Mouse (Mus musculus): Measurements from ENCODE around the gene Ripply2. TPM values are rescaled to one million over a fixed set of nuclear protein-coding genes. Genes with fewer than 3 reads are reported as not detected.
A peak's percentile ranks its signal among the peaks of the same experiment; 100 is the strongest.

The Ripply2 gene
- polyA plus RNA-seq, 1 experiment from 2014 or later: not detected

- H3K9ac ChIP-seq: no peak overlapping the region
- ATAC-seq (ENCODE audit: insufficient number of reproducible peaks, insufficient read depth, low FRiP score, low TSS enrichment, low read depth): no peak
- no peaks in the 10 kb centered on the region for H3K9me3 ChIP-seq
- no peaks in the 10 kb centered on the region for H3K27me3 ChIP-seq
- no peak overlapping the region for H3K27ac ChIP-seq
- no peaks in the 10 kb centered on the region for H3K36me3 ChIP-seq
- H3K4me2 ChIP-seq: no peak overlapping the region
- peaks cover 22% of the 10 kb centered on the region for H3K4me1 ChIP-seq
- H3K4me3 ChIP-seq: no peak overlapping the region
- WGBS: 85% methylated on average over 4 of the region's 4 CpGs
These were observed 16.9 kb downstream of the Ripply2 start for GRCm38 (mm10) chr9:87032196-87032595.

- H3K9ac ChIP-seq: no peak overlapping the region
These were observed 19.7 kb downstream of the Ripply2 start for GRCm38 (mm10) chr9:87034831-87035580.

GRCm38 (mm10) chr9:87049425-87049824, 34.1 kb downstream of the Ripply2 start:
- Histone ChIP-seq H3K4me2 (no peak overlapping the region), H3K36me3 (0 out of 2 replicates have a peak, but pooled peaks cover 3% of the 10 kb centered on the region), H3K9ac (no peak overlapping the region), H3K4me1 (peaks cover 5% of the 10 kb centered on the region; the same call in 1 of the 2 replicates), H3K27me3 (no peaks in the 10 kb centered on the region), H3K27ac (no peak overlapping the region), H3K4me3 (no peak overlapping the region), H3K9me3 (no peaks in the 10 kb centered on the region)
- no peak for ATAC-seq (ENCODE audit: insufficient number of reproducible peaks, insufficient read depth, low FRiP score, low TSS enrichment, low read depth)
- WGBS: 41% methylated on average over 4 of the region's 4 CpGs

More at GRCm38 (mm10) chr9:87034831-87035580, 19.7 kb downstream of the Ripply2 start:
- no peak overlapping the region for H3K4me3 ChIP-seq
- no peak for ATAC-seq (ENCODE audit: insufficient number of reproducible peaks, insufficient read depth, low FRiP score, low TSS enrichment, low read depth)
- H3K36me3 ChIP-seq: no peaks in the 10 kb centered on the region
- no peak overlapping the region for H3K4me2 ChIP-seq
- H3K27ac ChIP-seq: peak overlapping the region; percentile 60
- 32% methylated on average over 2 of the region's 2 CpGs for WGBS
- peaks cover 22% of the 10 kb centered on the region for H3K4me1 ChIP-seq
- H3K9me3 ChIP-seq: no peaks in the 10 kb centered on the region
- no peaks in the 10 kb centered on the region for H3K27me3 ChIP-seq

- Histone ChIP-seq H3K9ac (no peak overlapping the region), H3K27me3 (no peaks in the 10 kb centered on the region), H3K4me3 (no peak overlapping the region), H3K4me2 (no peak overlapping the region), H3K27ac (no peak overlapping the region), H3K36me3 (peaks cover 20% of the 10 kb centered on the region), H3K9me3 (no peaks in the 10 kb centered on the region), H3K4me1 (no peaks in the 10 kb centered on the region)
- ATAC-seq (ENCODE audit: insufficient number of reproducible peaks, insufficient read depth, low FRiP score, low TSS enrichment, low read depth): no peak
- WGBS: 89% methylated on average over 11 of the region's 11 CpGs
These were observed 40.4 kb downstream of the Ripply2 start for GRCm38 (mm10) chr9:87055547-87056235.

- Histone ChIP-seq H3K4me2 (no peak overlapping the region), H3K9me3 (no peaks in the 10 kb centered on the region), H3K27ac (no peak overlapping the region), H3K9ac (no peak overlapping the region), H3K4me3 (no peak overlapping the region), H3K36me3 (peaks cover 35% of the 10 kb centered on the region), H3K27me3 (no peaks in the 10 kb centered on the region), H3K4me1 (no peaks in the 10 kb centered on the region)
- no peak for ATAC-seq (ENCODE audit: insufficient number of reproducible peaks, insufficient read depth, low FRiP score, low TSS enrichment, low read depth)
- WGBS: 81% methylated on average over 5 of the region's 5 CpGs
These were observed 47.0 kb downstream of the Ripply2 start for GRCm38 (mm10) chr9:87062337-87062736.

GRCm38 (mm10) chr9:87068160-87068559, 52.8 kb downstream of the Ripply2 start:
- Histone ChIP-seq H3K36me3 (peaks cover 38% of the 10 kb centered on the region), H3K4me2 (no peak overlapping the region), H3K27me3 (no peaks in the 10 kb centered on the region), H3K27ac (no peak overlapping the region), H3K4me3 (no peak overlapping the region), H3K4me1 (no peaks in the 10 kb centered on the region), H3K9me3 (no peaks in the 10 kb centered on the region), H3K9ac (no peak overlapping the region)
- no peak for ATAC-seq (ENCODE audit: insufficient number of reproducible peaks, insufficient read depth, low FRiP score, low TSS enrichment, low read depth)
- WGBS: 82% methylated on average over 1 of the region's 1 CpGs

Other genes starting within 250 kb of the Ripply2 start
- gene Snap91, start 134.9 kb upstream of the Ripply2 start, polyA plus RNA-seq (2015; fragmentation: Nextera tagmentation; extraction: Ambion mirVana): 3.8 and 5.3 TPM in 2 replicates
- 47.2 and 54.6 TPM in 2 replicates for gene Cyb5r4, start 6.5 kb downstream of the Ripply2 start, polyA plus RNA-seq (2015; fragmentation: Nextera tagmentation; extraction: Ambion mirVana)
- 0.10 and 0.36 TPM in 2 replicates for gene Mrap2, start 128.8 kb downstream of the Ripply2 start, polyA plus RNA-seq (2015; fragmentation: Nextera tagmentation; extraction: Ambion mirVana)
- 8.1 and 8.9 TPM in 2 replicates for gene Cep162, start 240.0 kb downstream of the Ripply2 start, polyA plus RNA-seq (2015; fragmentation: Nextera tagmentation; extraction: Ambion mirVana)

All from embryonic facial prominence, embryonic 13.5 days (tissue).